Mouse (Mus musculus) lung, postnatal 14 days (tissue): ENCODE data around the gene Gne.

Source experiments
- DNase-seq: peaks from one replicate; pipeline ENCODE4 v3.0.0; 2021

The Gne gene

GRCm38 (mm10) chr4:44083945-44084344, at the start of gene Gne:
Gne (minus strand) TSS chr4:44084177.
- DNase-seq, result peak; percentile 38

GRCm38 (mm10) chr4:44126805-44127204, 42.8 kb upstream of the Gne start:
- no peak for DNase-seq

- peak; percentile 49 for DNase-seq
Observed at GRCm38 (mm10) chr4:44119410-44120201, 35.6 kb upstream of the Gne start.

- no peak for DNase-seq
Observed at GRCm38 (mm10) chr4:44115046-44115445, 31.1 kb upstream of the Gne start.

- DNase-seq, result no peak
Observed at GRCm38 (mm10) chr4:44113393-44114138, 29.6 kb upstream of the Gne start.

- no peak for DNase-seq
Observed at GRCm38 (mm10) chr4:44112741-44113140, 28.8 kb upstream of the Gne start.

GRCm38 (mm10) chr4:44110771-44111170, 26.8 kb upstream of the Gne start:
- no peak for DNase-seq

- no peak for DNase-seq
Observed at GRCm38 (mm10) chr4:44108297-44108696, 24.3 kb upstream of the Gne start.

GRCm38 (mm10) chr4:44107339-44107738, 23.4 kb upstream of the Gne start:
- peak; percentile 36 for DNase-seq

GRCm38 (mm10) chr4:44106297-44106821, 22.4 kb upstream of the Gne start:
- no peak for DNase-seq

- peak; percentile 30 for DNase-seq
Observed at GRCm38 (mm10) chr4:44104195-44104917, 20.4 kb upstream of the Gne start.

- DNase-seq, result no peak
Observed at GRCm38 (mm10) chr4:44103620-44104019, 19.6 kb upstream of the Gne start.

GRCm38 (mm10) chr4:44097576-44098335, 13.8 kb upstream of the Gne start:
- no peak for DNase-seq

- DNase-seq, result no peak
Observed at GRCm38 (mm10) chr4:44094475-44094874, 10.5 kb upstream of the Gne start.

- no peak for DNase-seq
Observed at GRCm38 (mm10) chr4:44092359-44092758, 8.4 kb upstream of the Gne start.

- DNase-seq, result no peak
Observed at GRCm38 (mm10) chr4:44085566-44085965, 1.6 kb upstream of the Gne start.

- DNase-seq, result no peak
Observed at GRCm38 (mm10) chr4:44084602-44085325, 787 bp upstream of the Gne start.

GRCm38 (mm10) chr4:44078358-44078933, 5.5 kb downstream of the Gne start:
- DNase-seq, result no peak

GRCm38 (mm10) chr4:44074422-44074821, 9.6 kb downstream of the Gne start:
- no peak for DNase-seq

GRCm38 (mm10) chr4:44073799-44074198, 10.2 kb downstream of the Gne start:
- no peak for DNase-seq

GRCm38 (mm10) chr4:44072873-44073441, 11.0 kb downstream of the Gne start:
- DNase-seq, result no peak
